Mouse (Mus musculus): ENCODE measurements around the gene Mog.
A peak's percentile ranks its signal among the peaks of the same experiment; 100 is the strongest.
"Not testable (repeated sequence)": the region's sequence is repeated elsewhere in the genome, so short reads cannot be mapped to it uniquely, and the experiment has no call there.

Gene Mog

GRCm38 (mm10) chr17:37045611-37046311 is 22.6 kb upstream of the Mog start, which contains the start of gene Gabbr1:
Gene Gabbr1, plus strand, starts transcription at chr17:37045966.
- DNase-seq (ENCODE audit: low spot score) = no peak

- no peak for DNase-seq (ENCODE audit: low spot score)
Measured at GRCm38 (mm10) chr17:37044651-37045244, 21.6 kb upstream of the Mog start.

GRCm38 (mm10) chr17:37039127-37039894 is 16.1 kb upstream of the Mog start:
- DNase-seq (ENCODE audit: low spot score) = no peak

GRCm38 (mm10) chr17:37029162-37029561 is 6.0 kb upstream of the Mog start:
- DNase-seq (ENCODE audit: low spot score) = no peak

GRCm38 (mm10) chr17:37028683-37029120 is 5.5 kb upstream of the Mog start:
- DNase-seq (ENCODE audit: low spot score) = peak; percentile 96

GRCm38 (mm10) chr17:37028212-37028611 is 5.0 kb upstream of the Mog start:
- DNase-seq (ENCODE audit: low spot score) = no peak

- DNase-seq (ENCODE audit: low spot score) = no peak
Measured at GRCm38 (mm10) chr17:37027486-37027885, 4.3 kb upstream of the Mog start.

- DNase-seq (ENCODE audit: low spot score) = no peak
Measured at GRCm38 (mm10) chr17:37026425-37026824, 3.2 kb upstream of the Mog start.

- not testable (repeated sequence) for DNase-seq (ENCODE audit: low spot score)
Measured at GRCm38 (mm10) chr17:37019242-37019641, 4.0 kb downstream of the Mog start.

GRCm38 (mm10) chr17:37018328-37018727 is 4.9 kb downstream of the Mog start:
- no peak for DNase-seq (ENCODE audit: low spot score)

GRCm38 (mm10) chr17:37016333-37016732 is 6.9 kb downstream of the Mog start:
- no peak for DNase-seq (ENCODE audit: low spot score)

GRCm38 (mm10) chr17:37012141-37012540 is 11.1 kb downstream of the Mog start:
- DNase-seq (ENCODE audit: low spot score) = no peak

- DNase-seq (ENCODE audit: low spot score) = no peak
Measured at GRCm38 (mm10) chr17:37011719-37012118, 11.5 kb downstream of the Mog start.

- no peak for DNase-seq (ENCODE audit: low spot score)
Measured at GRCm38 (mm10) chr17:37009460-37010042, 13.6 kb downstream of the Mog start.

- DNase-seq (ENCODE audit: low spot score) = no peak
Measured at GRCm38 (mm10) chr17:37008161-37008560, 15.0 kb downstream of the Mog start.

- no peak for DNase-seq (ENCODE audit: low spot score)
Measured at GRCm38 (mm10) chr17:37003366-37003765, 19.8 kb downstream of the Mog start.

GRCm38 (mm10) chr17:37002364-37003330 is 20.6 kb downstream of the Mog start:
- DNase-seq (ENCODE audit: low spot score) = no peak

- DNase-seq (ENCODE audit: low spot score) = no peak
Measured at GRCm38 (mm10) chr17:37000863-37001262, 22.3 kb downstream of the Mog start, which contains the start of gene Zfp57. Gene Zfp57, plus strand, starts transcription at chr17:37001163.

- no peak for DNase-seq (ENCODE audit: low spot score)
Measured at GRCm38 (mm10) chr17:36998477-36998876, 24.7 kb downstream of the Mog start.

- peak; percentile 63 for DNase-seq (ENCODE audit: low spot score)
Measured at GRCm38 (mm10) chr17:36997033-36997735, 26.0 kb downstream of the Mog start.

- DNase-seq (ENCODE audit: low spot score) = no peak
Measured at GRCm38 (mm10) chr17:36995448-36995847, 27.8 kb downstream of the Mog start.
